Mouse (Mus musculus) lung, adult 2 months (tissue): Measurements from ENCODE around the gene Olfr263.

ENCODE experiments used
- CTCF ChIP-seq: fragments of 200-500 bp; IDR thresholded peaks from 2 replicates; pipeline ENCODE4 v1.5.1; 2011; ENCODE audit warnings: mild to moderate bottlenecking, low read length, control low read depth; ENCODE audit not compliant: insufficient read depth
- POLR2A ChIP-seq: fragments of 200-500 bp; IDR thresholded peaks from 2 replicates; pipeline ENCODE4 v1.6.1; 2011; ENCODE audit warnings: low read depth, mild to moderate bottlenecking, control low read depth, low read length, borderline replicate concordance; ENCODE audit errors: extremely low read depth

DNA sequence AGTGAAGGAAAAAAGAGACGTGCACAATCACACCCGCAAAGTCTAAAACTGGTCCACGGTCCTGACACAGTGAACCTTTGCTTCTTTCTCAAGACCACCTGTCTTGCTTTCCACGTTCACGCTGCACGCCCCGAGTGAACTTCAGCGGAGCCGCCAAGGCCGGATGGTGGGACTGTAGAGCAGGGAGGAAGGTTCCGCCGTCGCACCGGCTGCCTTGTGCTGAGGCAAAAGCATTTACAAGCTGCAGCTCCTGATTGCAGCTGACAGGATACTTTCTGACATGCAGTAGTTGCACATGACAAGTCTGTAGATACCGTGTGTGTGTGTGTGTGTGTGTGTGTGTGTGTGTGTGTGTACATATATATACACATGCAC lies 41.7 kb downstream of the Olfr263 start:
- TF ChIP-seq CTCF (no peak), POLR2A (no peak)
